Mouse (Mus musculus): Measurements from ENCODE around the gene Dact3. TPM values are rescaled to one million over a fixed set of nuclear protein-coding genes. Genes with fewer than 3 reads are reported as not detected.

Dact3 gene
- polyA plus RNA-seq, 1 experiment from 2014 or later, result 5.5 TPM

DNA sequence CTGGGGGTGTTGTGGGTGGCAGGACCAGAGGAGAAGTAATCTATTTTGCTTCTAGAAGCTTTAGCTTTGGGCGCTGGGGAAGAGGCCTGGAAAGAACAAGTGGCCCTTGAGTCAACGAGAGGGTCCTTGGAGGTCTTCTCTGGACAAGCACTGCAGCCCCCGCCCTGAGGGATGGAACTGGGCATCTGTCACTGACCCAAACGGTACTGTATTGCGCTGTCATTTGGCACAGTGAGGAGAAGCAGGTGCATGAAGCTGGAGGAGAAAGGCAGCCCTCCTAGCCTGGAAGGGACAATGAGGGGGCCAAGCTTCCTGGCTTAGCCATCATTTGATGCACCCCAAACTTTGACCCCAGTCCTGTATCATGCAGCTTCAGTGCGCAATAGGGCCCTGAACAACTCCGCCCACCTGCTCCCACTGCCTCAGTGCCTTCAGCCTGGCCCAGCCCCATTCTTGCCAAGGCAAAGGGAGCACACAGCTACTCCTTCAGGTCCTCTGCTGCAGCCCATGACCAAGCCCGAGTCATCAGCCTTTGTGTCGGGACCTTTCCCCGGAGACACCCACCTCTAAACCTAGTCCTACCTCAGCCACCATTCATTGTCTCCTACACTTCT is 47.4 kb downstream of the Dact3 start:
- peak overlapping the region; percentile 96 for H3K4me3 ChIP-seq
- peak overlapping the region; percentile 98 for H3K27ac ChIP-seq (replicated peaks)
- no peaks in the 10 kb centered on the region for H3K27me3 ChIP-seq (replicated peaks; ENCODE audit: low read depth, poor library complexity, severe bottlenecking)
- H3K9me3 ChIP-seq, result no peaks in the 10 kb centered on the region
- 57% methylated on average over 10 of the region's 10 CpGs for WGBS
- peaks cover 46% of the 10 kb centered on the region for H3K36me3 ChIP-seq (replicated peaks)
- DNase-seq (ENCODE audit: low spot score), result peak; percentile 20
- H3K4me1 ChIP-seq, result peaks cover 51% of the 10 kb centered on the region

DNA sequence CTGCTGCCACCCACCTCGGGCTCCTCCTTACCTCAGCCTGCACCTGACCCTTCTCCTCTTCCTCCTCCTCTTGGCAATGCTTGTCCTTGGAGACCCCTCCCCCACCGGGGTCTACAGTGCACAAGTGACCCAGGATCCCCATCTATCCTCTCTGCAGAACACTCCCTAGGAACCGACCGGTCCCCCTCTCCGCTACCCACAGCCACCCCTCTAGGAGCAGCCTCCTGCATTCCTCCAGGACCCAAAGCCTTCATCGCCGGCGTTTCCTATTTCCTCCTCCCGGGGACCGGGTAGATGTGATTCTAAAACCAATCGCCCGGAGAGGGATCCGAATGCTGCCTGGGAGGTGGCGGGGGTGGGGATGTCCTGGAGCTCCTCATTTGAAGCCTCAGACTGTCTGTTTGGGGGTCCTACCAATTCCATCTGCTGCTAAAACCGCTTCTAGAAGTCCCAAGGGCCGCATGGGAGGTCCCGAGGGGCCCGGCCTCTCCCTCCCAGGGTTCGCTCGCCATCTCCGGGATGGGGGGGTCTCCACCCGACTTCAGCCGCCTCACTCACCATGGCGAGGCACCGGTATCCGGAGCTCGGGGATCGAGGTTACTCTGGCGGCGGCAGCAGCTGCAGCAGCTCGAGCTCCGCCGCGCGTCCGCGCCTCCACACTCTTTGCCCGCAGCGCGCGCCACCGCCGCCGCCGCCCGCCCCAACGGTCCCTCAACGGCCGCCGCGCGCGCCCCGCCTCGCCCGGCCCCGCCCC is 48.3 kb downstream of the Dact3 start:
- H3K36me3 ChIP-seq (replicated peaks), result peaks cover 36% of the 10 kb centered on the region
- H3K27ac ChIP-seq (replicated peaks), result peak overlapping the region; percentile 98
- peaks cover 45% of the 10 kb centered on the region for H3K4me1 ChIP-seq
- H3K27me3 ChIP-seq (replicated peaks; ENCODE audit: low read depth, poor library complexity, severe bottlenecking), result no peaks in the 10 kb centered on the region
- H3K9me3 ChIP-seq, result no peaks in the 10 kb centered on the region
- no peak for DNase-seq (ENCODE audit: low spot score)
- under 1% methylated on average over 57 of the region's 57 CpGs for whole genome bisulfite sequencing
- H3K4me3 ChIP-seq, result peak overlapping the region; percentile 96

DNA sequence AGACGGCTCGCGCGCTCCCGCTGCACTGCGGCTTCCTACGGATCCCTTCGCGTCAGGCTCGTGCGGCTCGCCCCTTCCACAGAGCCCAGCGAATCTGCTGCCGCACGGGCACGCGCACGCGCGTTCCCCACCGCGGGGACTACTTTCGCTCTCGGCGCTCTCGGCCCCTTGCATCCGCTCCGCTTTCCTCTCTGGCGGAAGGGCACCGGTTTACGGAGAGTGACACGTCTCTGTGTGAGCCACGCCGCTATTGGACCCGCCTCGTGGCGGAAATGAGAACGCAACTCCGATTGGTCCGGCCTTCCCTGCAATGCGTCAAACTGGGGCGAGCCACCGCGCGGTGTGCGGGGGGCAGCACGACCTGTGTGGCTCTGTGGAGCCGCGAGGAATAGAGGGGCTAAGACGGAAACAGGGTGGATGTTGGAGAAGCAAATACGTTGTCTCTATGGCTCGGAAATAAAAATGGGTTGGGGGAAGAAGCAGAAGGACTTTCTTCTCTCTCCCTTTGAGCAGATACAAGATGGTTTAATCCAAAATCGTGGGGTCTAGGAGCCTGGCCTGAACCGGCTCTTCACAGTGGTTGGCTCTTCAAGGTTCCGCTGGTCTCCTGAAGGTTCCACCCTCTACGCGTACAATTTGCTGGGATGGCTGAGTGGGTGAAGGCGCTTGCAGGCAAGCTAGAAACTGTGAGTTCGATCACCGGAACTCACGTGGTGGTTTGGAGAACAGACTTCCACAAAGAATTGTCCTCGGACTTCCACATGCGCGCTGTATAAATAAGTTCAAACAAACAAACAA is 49.1 kb downstream of the Dact3 start, which contains the start of gene Calm3:
TSS of gene Calm3 (minus strand) at position 78 of the 798 bp plus-strand sequence.
- Histone ChIP-seq H3K27me3 (replicated peaks; ENCODE audit: low read depth, poor library complexity, severe bottlenecking) (no peaks in the 10 kb centered on the region), H3K9me3 (no peaks in the 10 kb centered on the region), H3K27ac (replicated peaks) (peak within 1 kb of the TSS; percentile 98), H3K4me1 (peaks cover 37% of the 10 kb centered on the region), H3K4me3 (peak within 1 kb of the TSS; percentile 96), H3K36me3 (replicated peaks) (peaks cover 29% of the 10 kb centered on the region)
- WGBS, result under 1% methylated on average over 64 of the region's 64 CpGs
- peak; percentile 100 for DNase-seq (ENCODE audit: low spot score)

DNA sequence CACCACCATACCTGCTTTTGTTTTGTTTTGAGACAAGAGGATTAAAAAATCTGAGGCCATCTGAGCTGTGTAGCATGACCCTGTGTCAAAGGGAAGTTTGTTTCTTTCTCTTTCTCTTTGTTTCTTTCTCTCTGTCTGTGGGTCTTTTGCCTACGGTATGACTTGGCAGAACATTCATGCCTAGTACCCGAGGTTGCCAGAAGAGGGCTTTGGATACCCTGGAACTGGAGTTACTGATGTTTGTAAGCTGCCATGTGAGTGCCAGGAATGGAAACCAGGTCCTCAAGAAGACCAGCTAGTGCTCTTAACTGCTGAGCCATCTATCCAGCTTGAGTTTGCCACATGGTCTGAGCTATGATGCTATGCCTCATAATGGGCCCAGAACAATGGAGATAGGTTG is 53.2 kb downstream of the Dact3 start:
- no peak for DNase-seq (ENCODE audit: low spot score)
- Histone ChIP-seq H3K4me3 (no peak overlapping the region), H3K27me3 (replicated peaks; ENCODE audit: low read depth, poor library complexity, severe bottlenecking) (no peaks in the 10 kb centered on the region), H3K4me1 (no peaks in the 10 kb centered on the region; the same call in 1 of the 2 replicates), H3K36me3 (replicated peaks) (no peaks in the 10 kb centered on the region), H3K9me3 (no peaks in the 10 kb centered on the region), H3K27ac (replicated peaks) (no peak overlapping the region)
- WGBS, result 54% methylated on average over 2 of the region's 2 CpGs

DNA sequence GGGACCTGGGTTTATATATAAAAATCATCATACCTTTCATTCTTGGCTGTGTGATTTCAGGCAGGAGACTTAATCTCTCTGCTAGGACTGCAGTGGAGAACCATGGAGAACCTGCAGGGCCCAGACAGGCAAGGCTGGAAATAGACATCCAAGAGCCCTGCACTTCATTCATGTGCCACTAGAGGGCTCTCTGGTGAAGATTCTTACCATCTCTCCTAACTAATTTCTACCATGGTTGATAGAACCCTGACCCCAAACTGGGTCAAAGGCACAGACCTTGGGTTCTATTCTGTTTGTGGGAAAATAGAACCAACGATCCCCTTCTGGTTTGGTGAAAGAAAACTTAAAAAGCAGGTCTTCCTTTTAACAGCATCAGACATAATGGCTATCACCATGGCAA is 55.7 kb downstream of the Dact3 start:
- WGBS, result 13% methylated on average over 1 of the region's 1 CpGs
- DNase-seq (ENCODE audit: low spot score), result peak; percentile 67
- Histone ChIP-seq H3K4me1 (no peaks in the 10 kb centered on the region; the same call in 1 of the 2 replicates), H3K36me3 (replicated peaks) (no peaks in the 10 kb centered on the region), H3K27ac (replicated peaks) (no peak overlapping the region), H3K27me3 (replicated peaks; ENCODE audit: low read depth, poor library complexity, severe bottlenecking) (no peaks in the 10 kb centered on the region), H3K4me3 (no peak overlapping the region), H3K9me3 (no peaks in the 10 kb centered on the region)

DNA sequence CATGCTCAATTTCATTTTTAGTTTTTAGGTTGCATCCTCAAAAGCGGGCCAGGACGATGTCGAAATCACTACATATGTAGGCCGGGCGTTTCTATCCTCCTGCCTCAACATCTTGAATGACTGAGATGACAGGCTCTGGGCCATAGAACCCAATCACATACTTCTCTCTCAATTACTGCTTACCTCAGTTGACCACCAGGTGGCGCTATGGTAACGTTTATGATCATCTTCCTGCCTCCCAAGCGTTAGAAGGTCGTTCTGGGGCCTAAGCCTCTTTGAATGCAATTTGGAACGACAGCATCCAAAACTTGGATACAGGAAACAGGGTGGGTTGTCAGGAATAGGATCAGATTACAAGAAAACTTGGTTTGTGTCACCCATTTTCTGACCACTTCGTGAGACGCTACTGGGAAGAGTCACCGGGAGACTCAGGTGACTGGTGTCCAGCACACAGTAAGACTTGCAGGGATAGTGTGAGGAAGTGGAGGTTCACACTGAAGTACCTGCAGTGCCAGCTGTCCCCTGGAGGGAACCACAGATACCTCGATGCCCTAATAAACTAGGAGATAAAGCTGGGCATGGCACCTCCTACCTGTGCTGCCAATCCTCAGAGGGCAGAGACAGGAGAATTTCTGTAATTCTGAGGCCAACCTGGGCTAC is 57.0 kb downstream of the Dact3 start:
- no peaks in the 10 kb centered on the region; the same call in 1 of the 2 replicates for H3K4me1 ChIP-seq
- no peaks in the 10 kb centered on the region for H3K36me3 ChIP-seq (replicated peaks)
- H3K4me3 ChIP-seq, result no peak overlapping the region
- H3K27ac ChIP-seq (replicated peaks), result no peak overlapping the region
- no peaks in the 10 kb centered on the region for H3K27me3 ChIP-seq (replicated peaks; ENCODE audit: low read depth, poor library complexity, severe bottlenecking)
- no peaks in the 10 kb centered on the region for H3K9me3 ChIP-seq
- peak; percentile 85 for DNase-seq (ENCODE audit: low spot score)
- 20% methylated on average over 14 of the region's 14 CpGs for WGBS

DNA sequence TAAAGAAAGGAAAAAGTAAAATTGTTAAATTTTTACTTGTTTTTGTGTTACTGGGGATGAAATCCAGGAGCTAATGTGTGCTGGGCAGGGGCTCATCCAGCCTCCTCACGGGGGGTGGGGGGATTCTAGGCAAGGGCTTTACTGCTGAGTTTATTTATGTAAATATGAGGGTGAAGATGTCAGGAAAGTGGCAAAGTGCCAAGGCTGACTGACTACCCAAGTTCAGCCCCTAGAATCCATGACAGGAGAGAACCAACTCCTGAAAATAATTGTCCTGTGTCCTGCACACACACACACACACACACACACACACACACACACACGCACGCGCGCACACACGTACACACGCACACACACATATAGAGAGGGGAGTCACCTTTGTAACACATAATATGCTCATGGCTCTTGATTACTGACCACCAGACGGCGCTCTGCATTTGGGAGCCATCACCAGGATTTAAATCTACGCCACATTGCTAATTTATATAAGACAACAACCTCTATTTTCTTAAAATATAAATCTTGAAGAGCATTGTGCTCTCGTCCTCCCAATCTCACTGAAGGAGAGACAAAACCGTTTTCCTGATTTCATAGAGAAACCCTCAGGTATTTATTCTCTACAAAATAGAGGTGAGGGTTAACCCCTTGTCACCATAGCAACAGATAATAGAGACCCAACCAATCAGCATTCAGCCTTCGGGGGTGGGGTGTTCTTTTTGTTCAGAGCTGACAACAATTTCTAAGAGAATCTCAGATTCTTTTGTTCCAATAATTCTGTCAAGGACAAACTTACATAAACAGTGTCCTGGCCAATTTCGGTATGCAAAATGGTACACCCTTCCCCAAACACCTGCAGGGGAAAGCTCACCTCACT is 57.8 kb downstream of the Dact3 start:
- no peaks in the 10 kb centered on the region for H3K36me3 ChIP-seq (replicated peaks)
- H3K4me1 ChIP-seq, result no peaks in the 10 kb centered on the region; the same call in 1 of the 2 replicates
- peak; percentile 52 for DNase-seq (ENCODE audit: low spot score)
- no peaks in the 10 kb centered on the region for H3K27me3 ChIP-seq (replicated peaks; ENCODE audit: low read depth, poor library complexity, severe bottlenecking)
- H3K4me3 ChIP-seq, result no peak overlapping the region
- no peak overlapping the region for H3K27ac ChIP-seq (replicated peaks)
- no peaks in the 10 kb centered on the region for H3K9me3 ChIP-seq
- WGBS, result 48% methylated on average over 14 of the region's 14 CpGs

Other genes starting within 250 kb of the Dact3 start
- not detected in 2 replicates for gene Ceacam15, start 199.6 kb upstream of the Dact3 start, polyA plus RNA-seq (2016; fragmentation: Nextera tagmentation; extraction: Ambion mirVana)
- not detected in 2 replicates for gene Ceacam9, start 153.4 kb upstream of the Dact3 start, polyA plus RNA-seq (2016; fragmentation: Nextera tagmentation; extraction: Ambion mirVana)
- 250 and 256 TPM in 2 replicates for gene Ap2s1, start 136.9 kb upstream of the Dact3 start, polyA plus RNA-seq (2016; fragmentation: Nextera tagmentation; extraction: Ambion mirVana)
- gene Slc1a5, start 94.0 kb upstream of the Dact3 start, polyA plus RNA-seq (2016; fragmentation: Nextera tagmentation; extraction: Ambion mirVana), result 37.3 and 40.5 TPM in 2 replicates
- 129 and 131 TPM in 2 replicates for gene Strn4, start 59.4 kb upstream of the Dact3 start, polyA plus RNA-seq (2016; fragmentation: Nextera tagmentation; extraction: Ambion mirVana)
- gene Fkrp, start 58.6 kb upstream of the Dact3 start, polyA plus RNA-seq (2016; fragmentation: Nextera tagmentation; extraction: Ambion mirVana), result 26.1 and 28.5 TPM in 2 replicates
- gene Prkd2, start 32.4 kb upstream of the Dact3 start, polyA plus RNA-seq (2016; fragmentation: Nextera tagmentation; extraction: Ambion mirVana), result 12.9 and 13.1 TPM in 2 replicates
- 14.7 and 20.3 TPM in 2 replicates for gene Gng8, start 16.5 kb downstream of the Dact3 start, polyA plus RNA-seq (2016; fragmentation: Nextera tagmentation; extraction: Ambion mirVana)
- 0.52 and 0.64 TPM in 2 replicates for gene Ptgir, start 31.2 kb downstream of the Dact3 start, polyA plus RNA-seq (2016; fragmentation: Nextera tagmentation; extraction: Ambion mirVana)
- 121 and 126 TPM in 2 replicates for gene Calm3, start 48.8 kb downstream of the Dact3 start, polyA plus RNA-seq (2016; fragmentation: Nextera tagmentation; extraction: Ambion mirVana)
- gene Pnmal2, start 69.4 kb downstream of the Dact3 start, polyA plus RNA-seq (2016; fragmentation: Nextera tagmentation; extraction: Ambion mirVana), result 2.9 and 4.6 TPM in 2 replicates
- 3.4 and 4.0 TPM in 2 replicates for gene Pnmal1, start 84.4 kb downstream of the Dact3 start, polyA plus RNA-seq (2016; fragmentation: Nextera tagmentation; extraction: Ambion mirVana)
- gene Gm42372, start 107.8 kb downstream of the Dact3 start, polyA plus RNA-seq (2016; fragmentation: Nextera tagmentation; extraction: Ambion mirVana), result 0.59 and 0.86 TPM in 2 replicates
- gene Ccdc8, start 117.4 kb downstream of the Dact3 start, polyA plus RNA-seq (2016; fragmentation: Nextera tagmentation; extraction: Ambion mirVana), result 10.5 and 11.9 TPM in 2 replicates
- 138 and 146 TPM in 2 replicates for gene Ppp5c, start 152.6 kb downstream of the Dact3 start, polyA plus RNA-seq (2016; fragmentation: Nextera tagmentation; extraction: Ambion mirVana)
- 5.6 and 5.7 TPM in 2 replicates for gene Hif3a, start 187.1 kb downstream of the Dact3 start, polyA plus RNA-seq (2016; fragmentation: Nextera tagmentation; extraction: Ambion mirVana)
- gene Psg16, start 198.7 kb downstream of the Dact3 start, polyA plus RNA-seq (2016; fragmentation: Nextera tagmentation; extraction: Ambion mirVana), result 0.09 and 0.10 TPM in 2 replicates

Measured in embryonic facial prominence, embryonic 10.5 days (tissue).